Mouse (Mus musculus) effector memory CD4-positive, alpha-beta T cell, adult 5 months (primary cell): ENCODE measurements around the gene Gpr107. TPM values are rescaled to one million over a fixed set of nuclear protein-coding genes. Genes with fewer than 3 reads are reported as not detected.

ENCODE experiments used
- polyA plus RNA-seq: library from polyadenylated mRNA; unstranded; fragments of 100-300 nt; shearing (Covaris generic); gene quantifications from one replicate; pipeline ENCODE4 v1.2.1, GENCODE M21; 2017

The Gpr107 gene
- 35.6 TPM for polyA plus RNA-seq

GRCm38 (mm10) chr2:31151892-31152812, at the start of gene Gpr107:
TSS of gene Gpr107 (plus strand) at chr2:31152316.

GRCm38 (mm10) chr2:31141867-31142454, 10.2 kb upstream of the Gpr107 start, which contains the start of gene Fnbp1:
TSS of gene Fnbp1 (minus strand) at chr2:31142008.

GRCm38 (mm10) chr2:31245491-31246141, 93.5 kb downstream of the Gpr107 start, which contains the start of gene Ncs1:
TSS of gene Ncs1 (plus strand) at chr2:31245823.

Other genes with a start within 250 kb of the Gpr107 start
- not detected for gene Ptges, start 222.5 kb upstream of the Gpr107 start, polyA plus RNA-seq
- 25.9 TPM for gene Tor1b, start 199.4 kb upstream of the Gpr107 start, polyA plus RNA-seq
- gene Tor1a, start 184.4 kb upstream of the Gpr107 start, polyA plus RNA-seq, result 63.6 TPM
- 53.4 TPM for gene BC005624, start 170.1 kb upstream of the Gpr107 start, polyA plus RNA-seq
- 14.0 TPM for gene Usp20, start 170.0 kb upstream of the Gpr107 start, polyA plus RNA-seq
- gene Fnbp1, start 10.3 kb upstream of the Gpr107 start, polyA plus RNA-seq, result 114 TPM
- not detected for gene Ncs1, start 93.5 kb downstream of the Gpr107 start, polyA plus RNA-seq
- gene Hmcn2, start 162.1 kb downstream of the Gpr107 start, polyA plus RNA-seq, result 0.10 TPM